Mouse (Mus musculus) bone marrow macrophage, adult 2 months (primary cell): ENCODE results near the gene A430033K04Rik. TPM values are rescaled to one million over a fixed set of nuclear protein-coding genes. Genes with fewer than 3 reads are reported as not detected.

ENCODE experiments used
- H3K27ac ChIP-seq: 2 replicates; pipeline ENCODE4 v1.5.1; 2012; ENCODE audit warnings: low read depth, low read length; ENCODE audit not compliant: insufficient read depth
- H3K4me1 ChIP-seq: 2 replicates; pipeline ENCODE4 v1.6.1; 2012; ENCODE audit warnings: low read length; ENCODE audit not compliant: control insufficient read depth, insufficient read depth
- H3K4me3 ChIP-seq: 2 replicates; pipeline ENCODE4 v1.5.1; 2012; ENCODE audit warnings: mild to moderate bottlenecking, low read length, moderate library complexity; ENCODE audit not compliant: insufficient read depth
- CTCF ChIP-seq: IDR thresholded peaks from 2 replicates; pipeline ENCODE4 v1.5.1; 2012; ENCODE audit warnings: low read depth, mild to moderate bottlenecking, low read length, moderate library complexity
- POLR2A ChIP-seq: IDR thresholded peaks from 2 replicates; pipeline ENCODE4 v1.6.1; 2012; ENCODE audit warnings: mild to moderate bottlenecking, low read depth, low read length, borderline replicate concordance
- polyA plus RNA-seq: library from polyadenylated mRNA; stranded (reverse); fragments of >200 nt; gene quantifications from 2 replicates; pipeline ENCODE4 v1.2.4, GENCODE M21; 2012; ENCODE audit not compliant: missing spikeins, insufficient read depth, insufficient read length

The A430033K04Rik gene
- polyA plus RNA-seq, 1 experiment: 3.8 TPM

DNA sequence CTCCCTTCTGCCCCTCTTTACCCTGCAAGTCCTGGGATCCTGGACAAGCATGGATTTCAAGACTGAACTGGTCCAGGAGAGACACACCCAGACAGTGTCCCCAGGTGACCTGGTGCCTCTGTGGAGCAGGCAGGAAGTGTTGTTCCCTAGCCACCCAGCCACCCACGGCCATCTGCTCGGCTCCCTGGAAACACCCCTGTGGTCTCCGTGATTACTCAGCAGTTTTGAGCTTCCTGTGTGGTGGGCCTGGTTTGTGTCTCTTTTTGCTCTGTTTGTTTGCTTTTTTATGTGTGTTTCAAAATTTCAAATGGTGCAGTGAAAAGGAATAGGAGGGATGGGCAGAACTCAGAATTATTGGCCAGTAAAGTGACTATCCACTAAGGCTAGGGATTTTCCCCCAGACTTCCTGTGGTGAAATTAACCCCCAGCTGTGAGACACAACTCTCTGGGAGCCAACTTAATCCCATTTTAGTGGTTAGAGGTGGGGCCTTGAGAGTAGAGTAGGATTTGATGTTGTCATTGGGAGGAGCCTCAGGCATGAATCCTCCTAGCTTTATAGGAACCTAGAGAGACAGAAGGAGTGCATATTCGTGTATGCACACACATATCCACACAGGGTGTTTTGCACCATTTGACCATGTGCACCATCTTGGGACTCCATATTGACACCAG, 72.0 kb downstream of the A430033K04Rik start:
- no peak overlapping the region for H3K4me3 ChIP-seq
- peaks cover 41% of the 10 kb centered on the region for H3K4me1 ChIP-seq
- peak overlapping the region; percentile 69 for H3K27ac ChIP-seq
- TF ChIP-seq POLR2A: no peak
- no peak for TF ChIP-seq CTCF

DNA sequence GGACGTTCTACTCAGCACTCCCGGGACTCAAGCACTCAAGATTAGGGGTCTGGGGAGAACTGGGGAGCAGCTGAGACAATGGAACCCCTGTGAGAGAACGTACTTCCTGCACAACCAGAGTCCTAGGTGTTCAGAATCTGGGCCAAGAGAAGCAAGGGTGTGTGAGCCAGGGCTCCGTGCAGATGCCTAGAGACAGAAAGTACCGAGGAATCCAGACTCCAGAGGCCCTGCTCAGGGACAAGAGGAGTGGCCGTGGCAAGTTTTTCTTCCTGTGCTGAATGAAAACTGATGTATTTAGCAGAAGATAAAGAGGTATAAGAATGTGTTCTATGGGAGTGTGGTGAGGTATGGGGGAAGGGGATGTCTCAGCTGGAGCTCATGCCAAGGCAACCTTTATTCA, 74.8 kb downstream of the A430033K04Rik start:
- Histone ChIP-seq H3K4me3 (no peak overlapping the region), H3K27ac (no peak overlapping the region), H3K4me1 (peaks cover 29% of the 10 kb centered on the region)
- TF ChIP-seq CTCF (no peak), POLR2A (no peak)

Other genes with a start within 250 kb of the A430033K04Rik start
- gene Zfp157, start 181.4 kb upstream of the A430033K04Rik start, polyA plus RNA-seq: 15.0 and 15.6 TPM in 2 replicates
- gene 1700123K08Rik, start 58.1 kb upstream of the A430033K04Rik start, polyA plus RNA-seq: not detected in 2 replicates
- gene Zfp68, start 3.1 kb upstream of the A430033K04Rik start, polyA plus RNA-seq: 23.0 and 28.8 TPM in 2 replicates
- 33.1 and 36.5 TPM in 2 replicates for gene Fam20c, start 131.7 kb downstream of the A430033K04Rik start, polyA plus RNA-seq
- not detected in 2 replicates for gene Gm5294, start 197.2 kb downstream of the A430033K04Rik start, polyA plus RNA-seq